Mouse (Mus musculus) G1E (cell line): ENCODE results near the gene Syn3.

ENCODE experiments used
- CTCF ChIP-seq: IDR thresholded peaks from 2 replicates; pipeline ENCODE4 v1.5.1; 2012; ENCODE audit warnings: low read depth, low read length, inconsistent platforms, mixed read lengths
- POLR2AphosphoS5 ChIP-seq: IDR thresholded peaks from 2 replicates; pipeline ENCODE4 v1.6.1; 2012; ENCODE audit warnings: low read depth, low read length, inconsistent platforms; ENCODE audit not compliant: insufficient replicate concordance

GRCm38 (mm10) chr10:86047786-86048185, 450.9 kb downstream of the Syn3 start:
- TF ChIP-seq CTCF (no peak), POLR2AphosphoS5 (no peak)
